Mouse (Mus musculus) ES-E14 (cell line): ENCODE data around the gene Hspa4l.

Experiments
- CHD2 ChIP-seq: IDR thresholded peaks from 2 replicates; pipeline ENCODE4 v1.6.1; 2014; ENCODE audit warnings: mild to moderate bottlenecking, low read depth, low read length, inconsistent platforms
- MAFK ChIP-seq: IDR thresholded peaks from 2 replicates; pipeline ENCODE4 v1.6.1; 2014; ENCODE audit warnings: mild to moderate bottlenecking, low read depth, low read length, inconsistent platforms; ENCODE audit not compliant: insufficient read depth

- no peak for TF ChIP-seq MAFK
- no peak for TF ChIP-seq CHD2
These were observed 54.2 kb downstream of the Hspa4l start for GRCm38 (mm10) chr3:40798500-40798899.
